Mouse (Mus musculus) adrenal gland, postnatal 4 days (tissue): Measurements from ENCODE around the gene Pip5k1b. TPM values are rescaled to one million over a fixed set of nuclear protein-coding genes. Genes with fewer than 3 reads are reported as not detected.

Experiments used
- DNase-seq, 2 experiments: peaks; one replicate each; pipeline ENCODE4 v3.0.0; 2021 to 2022; ENCODE audit warnings: low spot score in 2 of 2, mixed read lengths in 2 of 2
- total RNA-seq, 2 experiments: library from RNA; stranded (reverse); gene quantifications; 2 replicates each; pipeline ENCODE4 v1.2.3; 2021

The Pip5k1b gene
- total RNA-seq, 2 experiments from 2014 or later, result 21.2 to 23.4 TPM

- DNase-seq, result no peak
These were observed 37.3 kb downstream of the Pip5k1b start for GRCm38 (mm10) chr19:24518384-24518783.

DNA sequence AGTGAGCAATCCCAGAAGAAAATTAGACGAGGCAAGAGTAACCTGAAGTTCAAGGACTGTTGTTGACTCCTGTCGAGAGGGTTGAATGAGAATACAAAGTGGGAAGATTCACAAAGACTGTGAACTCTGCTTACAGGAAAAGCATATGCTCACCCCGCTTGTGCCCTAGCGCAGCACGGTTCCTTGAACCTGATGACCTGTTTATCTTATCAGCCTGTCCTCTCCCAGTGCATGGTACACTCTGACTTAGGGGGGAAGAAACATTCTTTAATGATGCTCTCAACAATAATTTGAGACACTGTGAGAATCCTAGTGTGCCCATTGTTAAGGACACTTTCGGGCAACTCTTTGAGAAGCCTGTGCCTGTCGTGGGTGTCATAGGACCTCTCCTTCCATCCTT lies 38.6 kb downstream of the Pip5k1b start:
- DNase-seq, result no peak

GRCm38 (mm10) chr19:24515941-24516340 lies 39.7 kb downstream of the Pip5k1b start:
- no peak for DNase-seq

- DNase-seq, result no peak
These were observed 40.7 kb downstream of the Pip5k1b start for GRCm38 (mm10) chr19:24514661-24515642.

DNA sequence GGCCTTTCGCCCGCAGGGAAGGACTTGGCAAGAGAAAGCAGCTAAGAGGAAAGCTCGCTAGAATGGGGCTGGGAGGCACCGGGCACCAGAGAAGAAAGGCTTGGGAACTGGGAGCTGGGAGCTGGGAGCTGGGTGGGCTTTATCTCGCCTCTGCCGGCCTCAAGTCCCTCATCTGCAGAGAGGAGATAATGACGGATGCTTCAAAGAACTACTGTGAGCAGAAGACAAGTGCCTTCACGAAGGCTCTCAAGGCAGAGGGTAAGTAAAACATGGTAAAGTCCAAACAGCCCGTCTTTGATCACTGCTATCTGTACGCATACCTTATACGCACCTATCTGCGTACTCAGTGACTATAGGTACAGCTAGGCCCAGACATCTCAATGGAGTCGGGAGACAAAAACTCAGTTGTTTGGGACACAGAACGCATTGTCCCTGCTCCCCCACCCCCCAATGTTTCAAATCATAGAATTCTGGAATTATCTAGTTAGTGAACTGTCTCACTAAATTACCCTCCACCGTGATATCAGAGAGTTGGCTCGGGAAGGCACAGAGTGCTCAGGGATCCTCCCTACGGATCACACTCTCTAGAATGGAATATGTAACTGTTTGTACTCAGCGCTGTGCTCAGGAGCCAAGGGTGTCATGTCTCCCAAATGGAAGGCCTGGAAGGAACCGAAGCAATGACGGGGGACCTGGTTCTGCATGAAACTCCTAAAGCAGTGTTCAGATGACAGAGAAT lies 42.4 kb downstream of the Pip5k1b start:
- no peak for DNase-seq

- DNase-seq, result no peak
These were observed 43.7 kb downstream of the Pip5k1b start for GRCm38 (mm10) chr19:24511939-24512338.

DNA sequence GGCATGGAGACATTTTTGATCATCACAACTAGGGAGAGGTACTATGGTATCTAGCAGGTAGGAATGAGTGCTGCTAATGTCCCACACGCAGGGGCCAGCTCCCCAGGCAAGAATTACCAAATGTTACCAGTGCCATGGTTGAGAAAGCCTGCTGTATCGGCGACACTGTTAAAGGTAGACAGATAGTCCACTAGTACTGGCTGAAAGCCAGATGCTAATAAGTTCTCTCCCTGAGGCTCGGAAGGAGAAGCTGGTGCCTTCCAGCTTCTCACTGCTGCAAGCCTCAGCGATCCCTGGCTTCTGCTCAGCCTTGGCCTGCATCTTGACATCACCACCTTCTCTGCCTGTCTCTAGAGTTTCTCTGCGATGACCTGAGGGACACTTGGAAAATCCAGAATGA lies 46.3 kb downstream of the Pip5k1b start:
- DNase-seq, result no peak

DNA sequence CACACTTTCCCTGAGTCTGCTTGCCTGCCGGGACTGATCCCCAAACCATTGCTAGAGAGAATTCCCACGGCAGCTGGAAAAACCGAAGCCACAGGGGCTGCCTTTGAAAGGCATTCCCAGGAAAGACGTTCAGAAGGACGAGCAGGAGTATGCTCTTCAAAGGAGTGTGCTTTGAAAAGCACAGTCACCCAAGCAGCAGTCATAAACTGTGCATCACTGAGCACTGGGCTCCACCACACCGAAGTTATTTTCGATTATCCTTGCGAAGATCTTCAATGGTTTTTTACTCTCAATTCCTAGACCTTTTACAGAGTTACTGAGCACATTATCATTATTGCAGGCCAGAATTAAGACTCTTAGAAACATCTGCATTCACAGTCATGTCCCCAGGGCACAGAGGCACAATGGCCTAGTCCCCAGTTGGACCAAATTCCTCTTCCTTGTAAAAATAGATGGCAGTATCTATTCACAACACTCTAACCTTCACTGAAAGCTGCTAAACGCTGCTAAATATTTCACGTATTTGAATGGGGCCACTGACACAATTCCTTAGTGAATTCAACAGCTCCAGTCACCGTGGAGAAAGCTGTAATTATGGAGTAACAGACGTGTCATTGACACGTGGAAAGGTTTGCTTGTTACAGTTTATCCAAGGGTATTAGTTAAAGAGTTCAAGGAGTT lies 47.4 kb downstream of the Pip5k1b start:
- DNase-seq, result no peak

GRCm38 (mm10) chr19:24502736-24503421 lies 52.8 kb downstream of the Pip5k1b start:
- no peak for DNase-seq

- DNase-seq, result no peak
These were observed 54.1 kb downstream of the Pip5k1b start for GRCm38 (mm10) chr19:24501525-24501924.

DNA sequence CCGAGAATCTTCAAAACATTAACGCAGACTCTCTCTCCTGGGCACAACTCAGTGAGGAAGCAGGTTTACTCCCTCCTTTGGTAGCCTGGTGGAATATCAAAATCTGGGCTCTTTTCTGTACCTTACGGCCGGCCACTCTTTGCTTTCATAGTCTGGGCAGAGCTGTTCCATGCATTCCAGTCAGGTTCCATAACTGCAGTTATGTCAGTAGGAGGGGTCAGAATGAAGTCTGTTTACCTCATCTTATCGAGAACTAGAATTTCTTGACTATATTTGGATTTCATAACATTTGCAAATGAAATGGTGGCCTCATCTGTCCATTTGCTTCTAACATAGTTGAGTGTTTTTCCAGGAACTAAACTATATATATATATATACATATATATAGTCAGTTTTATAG lies 55.2 kb downstream of the Pip5k1b start:
- DNase-seq, result no peak

DNA sequence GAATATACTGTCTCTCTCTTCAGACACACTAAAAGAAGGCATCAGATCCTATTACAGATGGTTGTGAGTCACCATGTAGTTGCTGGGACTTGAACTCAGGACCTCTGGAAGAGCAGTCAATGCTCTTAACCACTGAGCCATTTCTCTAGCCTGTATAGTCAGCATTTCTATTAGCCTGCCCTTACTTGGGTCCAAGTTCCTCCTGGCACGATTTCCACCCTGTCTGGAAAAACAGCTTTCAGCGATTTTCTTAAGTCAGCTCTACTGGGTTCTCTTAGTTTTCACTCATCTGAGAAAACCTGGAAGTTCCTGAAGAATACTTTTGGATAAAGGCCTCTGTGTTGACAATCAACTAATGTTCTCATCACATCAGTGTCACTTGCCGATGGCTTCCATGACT lies 56.4 kb downstream of the Pip5k1b start:
- DNase-seq, result no peak

- no peak for DNase-seq
These were observed 61.8 kb downstream of the Pip5k1b start for GRCm38 (mm10) chr19:24493887-24494286.

DNA sequence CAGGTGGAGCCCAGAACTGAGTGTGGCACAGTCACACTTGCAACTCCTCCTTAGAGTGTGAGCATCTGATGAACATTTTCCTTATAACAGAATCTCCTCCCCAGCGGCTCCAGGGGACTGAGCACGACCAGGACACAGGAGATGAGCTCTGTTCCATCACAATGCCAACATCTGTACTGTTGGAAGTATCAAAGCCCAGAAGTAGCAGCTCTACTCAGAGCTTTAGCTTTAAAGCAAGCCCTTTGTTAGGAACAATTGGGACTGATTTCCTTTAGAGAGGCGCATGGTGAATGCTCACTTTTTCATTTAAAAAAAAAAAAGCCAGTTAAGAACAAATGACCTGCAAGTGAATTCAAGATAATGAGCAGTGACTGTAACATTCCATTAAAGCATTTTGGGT lies 63.8 kb downstream of the Pip5k1b start:
- DNase-seq, result no peak

GRCm38 (mm10) chr19:24490275-24490674 lies 65.4 kb downstream of the Pip5k1b start:
- DNase-seq, result no peak

DNA sequence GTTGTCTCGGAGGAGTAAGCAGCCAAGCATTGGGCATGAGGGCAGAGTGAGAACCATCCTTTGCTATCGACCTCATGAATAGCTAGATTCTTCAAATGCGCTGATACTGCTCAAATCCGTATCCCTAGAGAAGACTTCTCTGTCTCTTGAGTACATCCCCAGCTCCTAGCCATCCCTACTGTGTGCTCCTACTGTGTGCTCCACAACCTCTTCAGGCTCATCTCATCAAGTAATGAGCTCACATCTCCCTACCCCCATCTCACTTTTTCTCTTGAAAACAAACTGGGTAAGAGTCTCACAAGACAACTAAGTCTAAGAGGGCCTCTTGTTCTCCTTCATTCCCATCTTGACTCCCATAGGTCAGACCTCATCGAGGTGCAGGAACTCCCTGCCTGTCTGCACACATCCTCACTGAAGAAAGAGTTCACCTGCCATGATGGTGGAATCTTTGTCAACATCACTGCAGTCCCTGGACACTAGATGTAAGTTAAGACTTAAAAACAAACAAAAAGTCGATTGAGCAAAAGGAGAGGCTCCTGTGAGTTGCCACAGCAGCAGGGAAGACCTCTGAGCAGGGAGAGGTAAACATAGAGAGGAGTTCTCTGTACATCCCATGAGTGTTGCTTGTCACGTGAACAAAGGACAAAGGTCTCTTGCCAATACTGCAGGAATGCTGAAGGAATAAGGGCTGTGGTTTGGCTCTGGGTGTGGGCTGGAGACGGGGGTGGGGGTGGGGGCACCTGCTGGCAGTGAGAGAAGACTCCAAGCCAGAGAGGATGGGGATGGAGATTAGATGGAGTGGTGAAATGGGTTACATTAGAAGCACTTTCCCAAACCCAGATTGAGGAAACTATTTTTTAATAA lies 69.0 kb downstream of the Pip5k1b start:
- no peak for DNase-seq

GRCm38 (mm10) chr19:24484612-24485194 lies 71.0 kb downstream of the Pip5k1b start:
- no peak for DNase-seq

- no peak for DNase-seq
These were observed 74.8 kb downstream of the Pip5k1b start for GRCm38 (mm10) chr19:24480916-24481315.
